Mouse (Mus musculus) lung, embryonic 16.5 days (tissue): ENCODE measurements around the gene Cab39l. TPM values are rescaled to one million over a fixed set of nuclear protein-coding genes. Genes with fewer than 3 reads are reported as not detected.

Experiments
- ATAC-seq: fragments of 200-750 bp; cut with Nextera tagmentation; 2 replicates; pipeline ENCODE4 v1.8.0; 2017; ENCODE audit warnings: low read depth, mild to moderate bottlenecking, moderate library complexity
- H3K27ac ChIP-seq: fragments of 300-500 bp; sonication (generic); 2 replicates; pipeline ENCODE4 v1.5.1; 2014; ENCODE audit warnings: mild to moderate bottlenecking, control low read depth, low read length
- H3K27me3 ChIP-seq: fragments of 300-500 bp; sonication (generic); 2 replicates; pipeline ENCODE4 v1.6.1; 2014; ENCODE audit warnings: low read depth, low read length, mixed read lengths; ENCODE audit not compliant: control insufficient read depth, insufficient read depth
- H3K36me3 ChIP-seq: fragments of 300-500 bp; sonication (generic); 2 replicates; pipeline ENCODE4 v1.6.1; 2014; ENCODE audit warnings: low read length; ENCODE audit not compliant: control insufficient read depth, insufficient read depth
- H3K4me1 ChIP-seq: fragments of 300-500 bp; sonication (generic); replicated peaks from 2 replicates; pipeline ENCODE4 v1.6.1; 2014; ENCODE audit warnings: low read length, mixed read lengths; ENCODE audit not compliant: control insufficient read depth, insufficient read depth
- H3K4me2 ChIP-seq: fragments of 300-500 bp; sonication (generic); 2 replicates; pipeline ENCODE4 v1.6.1; 2014; ENCODE audit warnings: low read depth, low read length, control low read depth
- H3K4me3 ChIP-seq: fragments of 300-500 bp; sonication (generic); 2 replicates; pipeline ENCODE4 v1.5.1; 2014; ENCODE audit warnings: mild to moderate bottlenecking, low read length, control low read depth
- H3K9ac ChIP-seq: fragments of 300-500 bp; sonication (generic); 2 replicates; pipeline ENCODE4 v1.6.1; 2014; ENCODE audit warnings: low read length, control low read depth
- H3K9me3 ChIP-seq: fragments of 300-500 bp; sonication (generic); 2 replicates; pipeline ENCODE4 v1.6.1; 2016; ENCODE audit warnings: low read length; ENCODE audit not compliant: control insufficient read depth
- WGBS: fragments of 180-500 bp; shearing (Covaris S2); extraction: QIAGEN DNeasy Blood & Tissue Kit; methylation state at CpG from one replicate; pipeline ENCODE4 v1.1.7; 2014; 5-methylcytosine and 5-hydroxymethylcytosine counted together
- polyA plus RNA-seq: library from polyadenylated mRNA; unstranded; fragments of >200 nt; fragmentation: Nextera tagmentation; extraction: Ambion mirVana; gene quantifications from 2 replicates; pipeline ENCODE4 v1.2.1, GENCODE M21; 2015

Gene Cab39l
- polyA plus RNA-seq, 1 experiment from 2014 or later: 50.0 TPM

DNA sequence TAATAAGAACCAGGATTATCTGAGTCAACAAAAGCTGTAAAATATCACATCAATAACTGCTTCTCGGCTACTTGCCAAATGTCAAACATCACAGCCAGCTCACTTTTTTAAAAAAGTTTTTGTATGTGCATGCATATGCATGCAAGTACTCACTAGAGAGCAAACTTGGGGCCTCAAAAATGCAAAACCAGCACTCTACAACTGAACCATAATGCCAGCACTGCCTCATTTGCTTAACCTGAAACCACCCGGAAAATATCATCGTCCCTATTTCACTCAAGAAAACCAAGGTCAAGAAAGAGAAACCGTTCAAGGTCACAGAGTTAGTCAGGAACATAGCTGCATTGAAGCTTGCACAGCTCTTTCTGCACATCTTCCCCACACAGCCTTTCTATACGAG, 135.6 kb downstream of the Cab39l start:
- Histone ChIP-seq H3K36me3 (peaks cover 12% of the 10 kb centered on the region), H3K27me3 (no peaks in the 10 kb centered on the region), H3K4me1 (no peaks in the 10 kb centered on the region), H3K9me3 (no peaks in the 10 kb centered on the region), H3K9ac (no peak overlapping the region), H3K27ac (no peak overlapping the region), H3K4me3 (no peak overlapping the region), H3K4me2 (no peak overlapping the region)
- ATAC-seq: no peak
- 89% methylated on average over 5 of the region's 5 CpGs for WGBS

DNA sequence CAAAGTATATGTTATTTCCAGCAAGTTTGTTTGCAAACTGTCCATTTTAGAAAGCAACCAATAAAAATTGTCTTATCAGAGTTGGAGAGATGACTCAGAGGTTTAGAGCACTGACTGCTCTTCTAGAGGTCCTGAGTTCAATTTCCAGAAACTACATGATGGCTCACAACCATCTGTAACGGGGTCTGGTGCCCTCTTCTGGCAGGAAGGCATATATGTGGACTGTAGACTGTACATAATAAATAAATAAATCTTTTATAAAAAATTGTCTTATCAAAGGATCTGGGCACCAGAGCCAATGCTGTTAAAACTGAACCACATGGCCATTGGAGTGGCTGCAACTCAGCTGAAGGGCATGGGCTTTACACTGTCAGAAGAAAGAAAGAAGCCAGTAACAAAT, 149.8 kb downstream of the Cab39l start:
- WGBS: 55% methylated on average over 1 of the region's 1 CpGs
- no peaks in the 10 kb centered on the region for H3K4me1 ChIP-seq
- no peaks in the 10 kb centered on the region for H3K27me3 ChIP-seq
- no peak overlapping the region for H3K27ac ChIP-seq
- no peak overlapping the region for H3K4me2 ChIP-seq
- peaks cover 39% of the 10 kb centered on the region for H3K36me3 ChIP-seq
- H3K4me3 ChIP-seq: no peak overlapping the region
- ATAC-seq: no peak
- no peak overlapping the region for H3K9ac ChIP-seq
- H3K9me3 ChIP-seq: no peaks in the 10 kb centered on the region

DNA sequence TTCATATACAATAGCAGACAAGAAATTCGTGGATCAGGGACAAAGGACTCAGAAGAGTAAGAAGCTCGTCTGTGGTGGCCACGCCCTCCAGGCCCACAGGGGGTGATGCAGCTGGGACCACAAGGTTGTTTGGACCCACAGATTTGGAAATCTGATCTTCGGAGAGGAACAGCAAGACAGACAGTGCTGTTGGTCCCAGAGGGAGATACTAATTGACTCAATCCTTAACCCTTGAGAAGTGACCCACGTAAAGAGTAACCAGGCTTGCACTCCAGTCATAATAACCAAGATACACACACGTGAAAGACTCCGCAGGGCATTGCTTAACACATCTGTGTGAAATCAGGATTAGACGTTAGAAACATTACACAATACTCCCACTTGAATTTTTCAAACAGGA, 151.1 kb downstream of the Cab39l start:
- Histone ChIP-seq H3K27me3 (no peaks in the 10 kb centered on the region), H3K36me3 (peaks cover 32% of the 10 kb centered on the region), H3K9ac (no peak overlapping the region), H3K4me2 (no peak overlapping the region), H3K4me3 (no peak overlapping the region), H3K4me1 (peaks cover 4% of the 10 kb centered on the region), H3K9me3 (no peaks in the 10 kb centered on the region), H3K27ac (no peak overlapping the region)
- WGBS: 83% methylated on average over 8 of the region's 8 CpGs
- no peak for ATAC-seq

DNA sequence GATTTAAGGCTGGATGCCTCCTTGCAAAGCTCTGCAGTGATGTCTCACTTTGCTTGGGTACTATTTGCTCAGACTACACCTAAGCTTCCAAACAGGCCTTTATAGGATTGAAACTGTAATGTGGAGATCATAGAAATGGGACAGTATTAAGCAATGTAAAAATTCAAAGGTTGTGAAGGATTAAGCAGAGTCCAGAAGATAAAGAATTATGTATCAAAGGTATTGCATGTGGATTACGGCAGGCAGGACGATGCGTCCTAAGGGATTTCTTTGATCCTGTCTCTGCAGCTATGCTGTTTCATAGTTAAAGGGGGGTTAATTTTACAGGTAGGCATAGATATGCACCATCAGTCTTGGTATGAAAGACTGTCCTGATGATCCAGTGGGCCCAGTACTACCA, 151.8 kb downstream of the Cab39l start:
- no peak for ATAC-seq
- WGBS: 90% methylated on average over 3 of the region's 3 CpGs

DNA sequence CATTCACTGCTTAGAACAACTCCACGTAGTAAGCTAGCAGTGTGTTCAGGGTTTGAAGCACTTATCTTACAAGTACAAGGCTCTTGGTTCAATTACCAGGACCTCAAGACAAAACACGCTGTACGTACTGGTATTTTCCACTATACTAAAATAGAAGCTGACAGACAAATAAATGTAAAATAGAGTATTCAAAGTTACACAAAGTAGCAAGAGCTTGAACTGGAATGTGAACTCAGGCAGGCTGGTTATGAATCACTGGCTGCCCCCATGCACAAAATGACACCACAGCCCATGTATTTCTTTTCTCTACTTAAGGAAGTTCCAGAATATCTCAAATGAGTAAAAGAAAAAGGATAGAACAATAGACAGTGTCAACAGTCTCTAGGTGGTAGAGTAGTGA, 154.2 kb downstream of the Cab39l start:
- 91% methylated on average over 3 of the region's 3 CpGs for WGBS
- no peak for ATAC-seq
- no peak overlapping the region for H3K9ac ChIP-seq
- no peaks in the 10 kb centered on the region for H3K9me3 ChIP-seq
- no peaks in the 10 kb centered on the region for H3K27me3 ChIP-seq
- H3K4me1 ChIP-seq: peaks cover 11% of the 10 kb centered on the region
- H3K4me3 ChIP-seq: no peak overlapping the region
- H3K36me3 ChIP-seq: peaks cover 15% of the 10 kb centered on the region
- H3K4me2 ChIP-seq: no peak overlapping the region
- H3K27ac ChIP-seq: no peak overlapping the region

More for the DNA sequence above, 151.8 kb downstream of the Cab39l start:
- Histone ChIP-seq H3K27ac (no peak overlapping the region), H3K4me2 (no peak overlapping the region), H3K9me3 (no peaks in the 10 kb centered on the region), H3K27me3 (no peaks in the 10 kb centered on the region), H3K4me1 (peaks cover 6% of the 10 kb centered on the region), H3K4me3 (no peak overlapping the region), H3K9ac (no peak overlapping the region), H3K36me3 (peaks cover 32% of the 10 kb centered on the region)

DNA sequence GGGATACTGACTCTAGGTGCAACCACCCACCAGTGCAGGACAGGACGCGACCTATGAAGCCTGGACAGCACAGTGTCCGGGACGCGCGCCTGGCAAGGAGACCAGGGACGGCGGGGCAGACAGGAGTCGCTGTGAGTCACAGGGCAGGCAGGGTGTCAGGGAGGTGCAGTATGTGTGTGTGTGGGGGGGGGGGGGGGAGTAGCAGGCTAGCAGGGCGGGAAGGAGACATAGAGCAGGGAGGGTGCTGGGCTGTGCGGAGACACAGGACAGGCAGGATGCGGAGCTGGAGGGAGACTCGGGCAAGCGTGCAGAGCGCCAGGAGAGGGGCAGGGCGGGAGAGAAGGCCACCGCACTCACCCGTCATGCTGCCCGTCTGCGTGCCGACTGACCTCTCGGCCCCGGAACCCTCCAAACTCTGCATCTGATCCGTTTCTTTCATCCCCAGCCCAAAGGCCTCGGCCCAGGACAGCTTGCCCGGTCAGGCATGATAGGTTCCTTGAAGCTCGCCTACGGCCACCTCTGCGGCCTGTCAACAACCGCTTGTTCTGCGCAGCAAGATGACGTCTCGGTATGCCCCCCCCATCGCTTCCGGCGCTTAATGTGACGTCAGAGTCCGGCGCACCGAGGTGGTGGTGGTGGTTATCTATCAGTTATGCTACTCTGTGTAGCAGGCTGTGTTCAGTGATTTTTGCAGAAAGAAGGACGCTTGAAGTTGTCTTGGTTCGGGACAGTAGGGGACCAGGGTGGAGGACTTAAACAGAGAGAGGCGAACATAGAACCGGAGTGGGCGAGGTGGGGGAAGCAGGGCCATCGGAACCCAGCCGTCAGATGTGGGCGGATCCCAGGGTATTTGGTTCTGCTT, 156.9 kb downstream of the Cab39l start, which contains the start of gene Cdadc1:
TSS of gene Cdadc1 (minus strand) at position 562 of the 862 bp plus-strand sequence.
- Histone ChIP-seq H3K27ac (peak within 1 kb of the TSS; percentile 35; the same call in 1 of the 2 replicates), H3K36me3 (peaks cover 6% of the 10 kb centered on the region), H3K9me3 (no peaks in the 10 kb centered on the region), H3K4me2 (peak within 1 kb of the TSS; percentile 83), H3K4me3 (peak within 1 kb of the TSS; percentile 81), H3K27me3 (no peaks in the 10 kb centered on the region), H3K4me1 (peaks cover 11% of the 10 kb centered on the region), H3K9ac (peak within 1 kb of the TSS; percentile 83)
- under 1% methylated on average over 37 of the region's 48 CpGs for WGBS
- ATAC-seq: peak; percentile 91

DNA sequence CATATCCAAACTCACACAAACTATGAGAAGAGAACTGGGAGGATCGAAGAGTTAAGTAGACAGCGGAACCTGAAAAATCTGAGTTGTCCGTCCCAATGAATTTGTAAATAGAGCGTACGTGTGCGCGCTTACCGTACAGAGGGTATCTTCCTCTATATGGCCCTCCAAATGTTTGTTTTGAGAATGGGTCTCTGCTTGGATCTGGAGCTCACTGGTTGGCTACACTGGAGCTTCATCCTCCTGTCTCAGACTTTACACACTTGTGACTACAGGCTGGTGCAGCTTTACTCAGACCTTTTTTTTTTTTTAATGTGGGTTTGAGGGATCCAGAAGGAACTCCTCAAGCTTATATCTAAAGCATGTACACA, 157.5 kb downstream of the Cab39l start:
- peak overlapping the region; percentile 35; the same call in 1 of the 2 replicates for H3K27ac ChIP-seq
- H3K4me1 ChIP-seq: peaks cover 11% of the 10 kb centered on the region
- H3K9me3 ChIP-seq: no peaks in the 10 kb centered on the region
- ATAC-seq: peak; percentile 36
- H3K9ac ChIP-seq: peak overlapping the region; percentile 83
- under 1% methylated on average over 8 of the region's 8 CpGs for WGBS
- H3K4me2 ChIP-seq: peak overlapping the region; percentile 74
- peak overlapping the region; percentile 81 for H3K4me3 ChIP-seq
- peaks cover 5% of the 10 kb centered on the region for H3K36me3 ChIP-seq
- H3K27me3 ChIP-seq: peaks cover 2% of the 10 kb centered on the region; the same call in 1 of the 2 replicates

DNA sequence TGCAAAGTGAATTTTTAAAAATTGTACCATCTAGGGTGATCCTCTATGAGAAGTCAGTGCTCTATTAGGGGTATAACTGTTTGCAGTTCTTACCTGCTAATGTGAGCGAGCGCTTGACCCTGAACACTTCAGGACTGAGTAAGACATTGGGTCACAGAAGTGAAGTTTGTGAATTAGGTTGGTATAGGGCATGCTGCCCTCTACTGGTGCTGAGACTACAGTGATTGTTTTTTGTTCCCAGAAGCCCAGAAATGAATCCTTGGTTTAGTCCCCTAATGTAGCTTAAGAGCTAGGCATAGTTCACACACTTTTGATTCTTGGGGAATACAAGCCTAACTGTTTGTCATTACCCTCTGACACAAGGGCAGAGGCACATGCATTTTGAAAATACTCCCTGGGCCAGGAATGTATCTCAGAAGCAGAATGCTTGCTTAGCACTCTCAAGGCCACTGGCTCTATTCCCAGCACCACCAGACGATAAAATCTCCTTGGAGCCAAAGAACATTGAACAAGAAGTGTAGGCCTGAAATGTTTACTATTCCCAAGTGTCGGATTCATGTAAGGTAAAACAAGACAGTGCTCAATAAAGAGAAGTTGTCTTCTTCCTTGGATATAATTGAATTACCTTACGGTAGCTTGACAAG, 163.4 kb downstream of the Cab39l start:
- Histone ChIP-seq H3K27ac (no peak overlapping the region), H3K9me3 (no peaks in the 10 kb centered on the region), H3K4me1 (no peaks in the 10 kb centered on the region), H3K9ac (no peak overlapping the region), H3K4me2 (no peak overlapping the region), H3K4me3 (no peak overlapping the region), H3K27me3 (peaks cover 2% of the 10 kb centered on the region; the same call in 1 of the 2 replicates), H3K36me3 (no peaks in the 10 kb centered on the region)
- ATAC-seq: no peak
- 48% methylated on average over 5 of the region's 5 CpGs for WGBS

DNA sequence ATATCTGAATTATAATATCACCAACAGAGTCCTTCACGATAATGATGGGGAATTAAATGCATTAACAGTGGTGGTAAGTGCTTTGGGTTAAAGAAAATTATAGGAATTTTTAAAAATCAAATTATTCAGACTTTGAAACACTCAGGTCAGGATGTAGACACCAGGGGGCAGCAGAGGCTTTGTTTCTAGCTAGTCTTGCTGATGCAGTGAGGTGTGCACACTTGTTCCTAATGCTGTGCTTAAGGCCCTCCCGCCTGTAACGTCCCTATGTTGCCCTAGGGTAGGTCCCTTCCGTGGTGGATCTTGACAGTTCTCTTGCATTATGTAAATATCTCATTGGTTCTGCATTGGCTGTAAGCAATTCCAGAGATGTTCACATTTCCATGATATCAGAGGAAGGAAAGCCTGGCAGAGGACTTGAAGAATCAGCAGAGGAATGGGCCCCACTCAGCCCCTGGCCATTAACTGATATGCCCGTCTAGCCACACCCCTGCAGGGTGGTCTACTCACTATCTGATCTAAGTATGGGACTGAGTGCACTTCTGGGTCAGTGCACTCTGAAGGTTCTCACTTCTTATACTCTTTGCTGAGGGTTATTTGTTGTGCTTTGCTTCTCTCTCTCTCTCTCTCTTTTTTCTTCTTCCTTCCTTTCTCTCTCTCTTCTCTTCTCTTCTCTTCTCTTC, 165.0 kb downstream of the Cab39l start:
- H3K36me3 ChIP-seq: no peaks in the 10 kb centered on the region
- H3K9me3 ChIP-seq: no peaks in the 10 kb centered on the region
- WGBS: 13% methylated on average over 5 of the region's 5 CpGs
- H3K27ac ChIP-seq: no peak overlapping the region
- H3K4me3 ChIP-seq: no peak overlapping the region
- no peak overlapping the region for H3K9ac ChIP-seq
- ATAC-seq: no peak
- H3K4me1 ChIP-seq: no peaks in the 10 kb centered on the region
- peaks cover 2% of the 10 kb centered on the region; the same call in 1 of the 2 replicates for H3K27me3 ChIP-seq
- no peak overlapping the region for H3K4me2 ChIP-seq
